Mouse (Mus musculus) liver, adult (tissue): ENCODE data around the gene Ankdd1a.
A peak's percentile ranks its signal among the peaks of the same experiment; 100 is the strongest.

ENCODE experiments used
- GATA4 ChIP-seq: IDR thresholded peaks from 2 replicates; pipeline ENCODE4 v1.6.1; 2014; ENCODE audit warnings: mild to moderate bottlenecking, low read length; ENCODE audit not compliant: insufficient replicate concordance

Ankdd1a gene

DNA sequence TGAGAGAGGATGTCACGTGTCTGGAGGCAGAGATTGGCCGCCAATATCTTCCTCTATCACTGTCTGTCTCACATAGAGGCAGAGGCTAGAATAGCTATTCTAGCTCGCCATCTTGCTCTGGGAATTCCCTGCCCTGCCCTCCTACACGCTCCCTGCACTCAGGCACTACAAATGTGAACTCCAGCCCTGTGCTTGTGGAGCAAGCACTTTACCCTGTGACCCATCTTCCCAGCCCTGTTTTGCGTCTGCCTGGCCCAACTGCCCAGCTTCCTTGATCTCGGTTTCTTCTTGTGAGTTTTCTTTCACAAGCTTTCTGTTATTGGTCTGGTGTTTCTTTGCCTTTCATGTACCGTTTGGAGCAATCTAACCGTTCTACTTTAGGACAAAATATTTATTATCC is 40.8 kb downstream of the Ankdd1a start:
- no peak for TF ChIP-seq GATA4

DNA sequence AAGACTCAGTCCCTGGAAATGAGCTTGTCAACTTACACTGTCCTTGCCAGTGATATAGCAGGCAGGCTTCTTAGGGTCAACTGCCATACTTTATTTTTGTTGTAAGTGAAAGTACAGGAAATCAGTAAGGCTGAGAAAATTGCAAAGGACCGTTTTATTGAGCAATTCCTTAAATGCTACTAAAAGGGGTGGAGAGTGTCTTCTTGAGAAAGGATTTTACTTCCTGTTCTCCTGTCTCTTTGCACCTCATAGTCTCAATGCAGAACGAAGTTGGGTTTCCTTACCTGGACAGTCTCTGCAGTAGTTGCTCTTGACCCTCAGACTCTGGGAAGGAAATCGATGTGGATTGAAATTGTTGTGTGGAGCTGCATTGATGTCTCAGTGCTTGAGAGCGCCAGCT is 47.2 kb downstream of the Ankdd1a start:
- no peak for TF ChIP-seq GATA4

DNA sequence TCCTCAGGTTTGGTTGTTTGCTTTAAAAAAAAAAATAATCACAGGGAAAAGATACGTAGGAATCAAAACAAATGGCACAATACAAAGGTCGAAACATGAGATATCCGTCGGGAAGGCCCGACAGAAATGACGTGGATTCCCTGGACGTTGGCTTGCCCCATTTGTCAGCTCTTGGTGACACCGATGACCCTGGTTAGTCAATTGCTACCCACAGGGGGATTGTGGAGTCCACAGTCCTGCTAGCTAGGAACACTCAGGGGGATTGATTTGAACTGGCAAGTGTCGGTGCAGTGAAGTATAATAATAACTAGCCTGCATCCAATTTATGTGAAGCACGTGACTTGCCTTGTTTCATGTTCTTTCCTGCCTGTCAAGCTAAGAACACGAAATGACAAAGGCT is 52.3 kb downstream of the Ankdd1a start:
- no peak for TF ChIP-seq GATA4

DNA sequence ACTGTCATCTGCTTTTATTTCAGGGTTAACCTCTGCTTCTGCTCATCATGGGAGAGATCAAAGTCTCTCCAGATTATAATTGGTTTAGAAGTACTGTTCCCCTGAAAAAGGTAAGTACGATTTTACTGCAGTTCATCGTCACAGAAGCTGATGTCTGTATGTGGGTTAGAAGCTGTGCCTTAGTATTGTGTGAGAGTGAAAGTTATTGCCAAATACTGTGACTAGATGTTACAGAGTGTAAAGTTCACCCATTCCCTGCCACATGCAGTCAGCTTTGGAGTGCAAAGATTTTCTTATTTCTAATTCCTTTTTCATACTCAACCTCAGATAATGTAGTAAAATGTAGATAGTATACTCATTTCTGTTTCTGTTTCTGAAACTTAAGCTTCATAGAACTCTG is 54.8 kb downstream of the Ankdd1a start:
- TF ChIP-seq GATA4, result no peak

DNA sequence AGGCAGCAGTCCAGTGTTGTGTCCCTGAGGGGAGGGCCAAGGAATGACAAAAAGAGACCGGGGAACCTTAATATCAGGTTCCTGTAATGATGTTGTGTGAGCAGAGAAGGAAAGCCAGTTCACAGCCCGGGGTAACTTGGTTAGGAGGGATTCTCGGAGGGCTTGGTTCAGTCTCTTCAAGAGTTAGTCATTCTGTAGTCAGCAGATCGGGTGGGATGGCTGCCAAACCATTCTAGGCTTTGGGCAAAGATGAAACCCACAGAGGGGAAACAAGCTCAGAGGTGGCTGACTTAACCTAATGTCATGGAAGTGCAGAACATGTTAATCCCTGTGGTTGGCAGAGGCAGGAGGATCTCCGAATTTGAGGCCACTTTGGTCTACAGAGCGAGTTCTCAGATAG is 55.8 kb downstream of the Ankdd1a start:
- TF ChIP-seq GATA4, result no peak

DNA sequence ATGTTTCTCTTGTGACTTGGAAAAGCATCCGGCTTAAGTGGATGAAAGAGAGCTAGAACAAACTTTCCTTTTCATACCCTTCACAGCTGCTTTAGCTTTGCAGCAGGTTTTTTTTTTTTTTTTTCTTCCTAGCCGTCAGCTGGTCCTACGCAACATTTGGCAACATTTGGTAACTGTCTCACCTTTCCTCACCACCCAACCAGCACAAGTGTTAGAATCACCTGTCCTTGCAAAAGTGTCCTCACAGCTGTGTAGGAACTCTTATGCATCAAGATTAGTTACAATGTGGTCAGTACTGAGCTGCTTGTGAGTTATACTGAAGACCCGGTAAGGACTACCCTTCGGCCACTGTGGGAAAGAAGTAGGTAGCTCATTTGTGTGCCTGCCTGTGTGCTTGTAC is 57.4 kb downstream of the Ankdd1a start:
- no peak for TF ChIP-seq GATA4

DNA sequence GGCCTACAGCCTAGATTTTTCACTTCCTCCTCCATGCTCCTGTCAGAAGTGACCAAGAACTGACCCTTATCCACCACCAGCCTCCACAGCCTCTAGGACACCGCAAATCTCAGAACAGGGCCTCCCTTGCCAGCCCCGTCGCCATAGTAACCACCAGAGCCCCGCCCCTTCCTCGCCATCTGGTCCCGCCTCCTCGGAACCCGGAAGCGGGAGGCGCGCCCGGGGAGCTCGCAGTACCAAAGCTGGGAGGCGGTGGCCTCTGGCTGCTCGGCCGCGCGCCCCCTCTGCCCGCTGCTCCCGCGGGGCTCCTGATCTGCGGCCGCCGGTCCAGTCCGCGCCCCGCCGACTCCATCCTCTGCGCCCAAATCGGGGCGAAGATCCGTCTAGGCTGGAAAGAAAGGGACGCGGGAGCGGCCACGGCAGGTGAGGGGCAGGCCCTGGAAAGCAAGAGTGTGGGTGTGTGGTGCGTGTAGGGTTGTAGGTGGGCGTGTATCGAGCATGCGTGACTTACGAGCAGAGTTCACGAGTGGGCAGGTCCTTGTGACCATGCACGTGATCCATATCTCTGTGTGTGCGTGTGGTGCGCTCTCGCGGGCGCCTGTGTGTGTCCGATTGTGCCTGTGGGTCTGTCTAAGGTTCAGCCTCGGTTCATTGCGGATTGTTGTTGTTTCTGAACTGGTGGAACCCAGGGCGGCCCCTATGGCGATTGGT is 59.1 kb downstream of the Ankdd1a start, which contains the start of gene Spg21:
Spg21 (plus strand) TSS at position 216 of the 711 bp plus-strand sequence.
- peak; percentile 3; the same call in 1 of the 2 replicates for TF ChIP-seq GATA4

DNA sequence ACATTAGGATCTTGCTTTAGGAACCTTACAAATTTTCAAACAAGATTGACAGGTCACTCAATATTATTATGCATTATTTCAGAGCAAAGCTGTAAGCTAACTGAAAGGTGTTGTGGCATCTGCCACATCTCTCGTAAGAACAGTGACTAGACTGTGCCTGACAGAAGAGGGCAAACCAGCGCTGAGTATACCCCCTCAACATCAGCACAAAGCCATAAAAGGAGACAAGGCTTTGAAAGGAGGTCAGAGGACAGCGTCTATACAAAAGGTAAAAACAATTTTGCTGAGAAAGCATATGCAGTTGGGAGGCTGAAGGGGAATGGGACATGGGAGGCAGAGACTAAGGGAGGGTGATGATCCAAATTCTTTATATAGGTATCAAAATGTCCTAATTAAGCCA is 59.8 kb downstream of the Ankdd1a start:
- TF ChIP-seq GATA4, result no peak

DNA sequence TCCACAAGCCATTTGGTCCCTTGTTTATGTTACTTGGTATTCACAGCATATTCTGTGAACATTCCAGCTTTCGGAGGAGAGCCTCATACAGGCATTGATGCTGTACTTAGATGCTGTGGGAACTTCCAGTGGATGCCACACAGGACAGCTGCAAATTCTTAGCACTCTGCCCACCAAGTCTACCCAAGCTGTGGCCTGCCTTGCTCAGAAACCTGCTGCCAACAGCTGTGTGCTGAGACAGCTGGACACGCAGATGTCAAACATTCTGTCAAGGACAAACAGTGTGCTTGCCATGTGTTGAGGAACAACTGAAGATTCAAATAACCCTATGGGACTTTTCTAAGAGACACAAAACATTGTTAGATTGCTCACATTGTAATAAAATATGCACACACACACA is 61.0 kb downstream of the Ankdd1a start:
- TF ChIP-seq GATA4, result no peak

DNA sequence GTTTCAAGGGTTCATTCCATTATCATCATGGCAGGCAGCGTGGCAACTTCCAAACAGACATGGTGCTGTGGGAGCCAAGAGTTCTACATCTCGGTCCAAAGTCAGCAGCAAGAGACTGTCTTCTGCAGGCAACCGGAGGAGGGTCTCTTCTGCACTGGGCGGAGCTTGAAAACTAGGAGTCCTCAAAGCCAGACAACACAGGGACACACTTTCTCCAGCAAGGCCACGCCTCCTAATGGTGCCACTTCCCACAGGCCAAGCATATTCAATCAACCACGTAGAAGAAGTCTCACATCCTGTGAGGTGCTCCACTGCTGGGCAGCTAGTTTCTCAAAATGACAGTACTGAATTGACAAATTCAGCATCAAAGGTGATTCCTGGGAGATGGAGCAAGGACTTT is 72.0 kb downstream of the Ankdd1a start:
- TF ChIP-seq GATA4, result no peak

DNA sequence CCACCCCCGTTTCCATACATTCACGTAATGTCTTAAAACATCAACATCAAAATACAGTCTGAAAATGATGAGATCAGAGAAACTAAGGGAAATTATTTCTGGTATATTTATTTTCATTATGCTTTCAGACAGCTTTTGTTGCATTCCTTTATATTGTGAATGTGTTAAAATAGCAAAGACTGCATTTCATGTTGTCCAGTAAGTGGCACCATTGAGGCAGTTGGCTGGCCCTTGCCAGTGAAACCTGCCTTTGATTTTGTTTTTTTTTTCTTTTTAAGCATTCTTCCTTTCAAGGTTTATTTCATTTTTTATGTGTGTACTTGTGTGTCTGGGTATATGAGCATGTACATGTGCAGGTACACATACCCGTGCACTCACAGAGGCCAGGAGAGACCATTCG is 75.3 kb downstream of the Ankdd1a start:
- TF ChIP-seq GATA4, result no peak
